Mouse (Mus musculus) cerebellum, adult 11-12 months (tissue): ENCODE data around the gene Ap1b1.
A peak's percentile ranks its signal among the peaks of the same experiment; 100 is the strongest.

Source experiments
- DNase-seq: peaks from one replicate; pipeline ENCODE4 v3.0.0; 2022

Ap1b1 gene

DNA sequence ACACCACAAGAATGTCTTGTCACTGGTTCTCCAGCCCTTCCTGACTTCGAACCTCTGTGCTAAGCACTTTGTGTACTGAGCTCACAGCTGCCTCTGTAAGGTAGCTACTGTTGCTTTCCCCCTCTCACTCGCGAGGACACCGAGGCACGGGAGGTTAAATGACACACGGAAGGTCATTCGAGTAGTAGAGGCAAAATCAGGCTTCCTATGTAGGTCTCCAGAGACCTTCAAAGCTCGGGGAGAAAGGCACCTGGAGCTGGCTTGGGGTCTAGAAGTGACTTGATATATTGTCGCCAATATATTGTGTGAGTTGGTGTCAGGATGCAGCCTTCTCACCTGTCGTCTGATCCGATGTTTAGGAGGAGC is 846 bp downstream of the Ap1b1 start:
- DNase-seq = no peak

GRCm38 (mm10) chr11:4989187-4989586 is 2.6 kb downstream of the Ap1b1 start:
- DNase-seq = no peak

- DNase-seq = no peak
Measured at GRCm38 (mm10) chr11:4992471-4992870, 5.8 kb downstream of the Ap1b1 start.

DNA sequence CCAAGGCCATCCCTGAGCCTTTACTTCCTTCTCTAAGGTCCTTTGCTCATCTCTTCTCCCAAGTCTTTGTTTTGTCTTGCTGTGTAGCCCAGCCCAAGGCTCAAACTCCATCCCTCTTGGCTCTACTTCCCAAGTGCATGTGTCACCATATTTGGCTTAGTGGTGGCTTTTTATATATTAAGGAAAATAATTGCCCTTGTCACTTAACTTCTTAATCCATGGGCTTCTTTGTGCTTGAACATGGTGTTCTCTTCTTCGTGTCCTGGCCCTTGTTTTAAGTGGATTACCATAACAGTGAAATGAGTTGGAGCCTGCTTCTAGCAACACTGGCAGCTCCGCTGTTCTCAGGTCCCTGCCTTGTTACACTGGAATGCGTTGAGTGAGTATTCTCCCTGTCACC is 9.1 kb downstream of the Ap1b1 start:
- DNase-seq = no peak

DNA sequence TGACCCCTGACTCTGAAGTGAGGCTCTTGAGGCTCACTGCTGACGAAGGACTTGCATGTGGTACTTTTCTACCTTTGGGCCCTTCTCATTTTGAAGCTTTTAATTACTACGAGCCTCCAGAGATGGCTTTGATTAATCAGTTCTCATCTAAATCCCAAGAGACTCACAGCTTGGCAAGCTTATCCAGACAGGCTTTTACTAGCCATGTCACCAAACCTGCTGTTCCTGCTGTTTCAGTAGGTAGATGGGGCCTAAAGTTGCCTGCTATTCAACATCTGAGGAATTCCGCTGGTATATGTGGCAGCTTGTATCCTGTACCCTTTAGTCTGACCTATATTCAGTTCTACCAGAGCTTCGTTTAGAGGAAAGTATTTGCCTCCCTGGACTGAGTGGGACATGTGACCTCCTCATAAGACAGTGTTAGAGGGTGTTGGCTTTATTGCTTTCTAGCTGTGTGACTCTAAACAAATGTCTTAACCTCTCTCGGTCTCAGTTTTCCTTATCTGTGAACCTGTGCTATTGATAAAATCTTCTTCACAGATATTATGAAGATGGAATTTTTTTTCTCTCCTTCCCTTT is 10.1 kb downstream of the Ap1b1 start:
- no peak for DNase-seq

- DNase-seq = no peak
Measured at GRCm38 (mm10) chr11:4998352-4998751, 11.7 kb downstream of the Ap1b1 start.

DNA sequence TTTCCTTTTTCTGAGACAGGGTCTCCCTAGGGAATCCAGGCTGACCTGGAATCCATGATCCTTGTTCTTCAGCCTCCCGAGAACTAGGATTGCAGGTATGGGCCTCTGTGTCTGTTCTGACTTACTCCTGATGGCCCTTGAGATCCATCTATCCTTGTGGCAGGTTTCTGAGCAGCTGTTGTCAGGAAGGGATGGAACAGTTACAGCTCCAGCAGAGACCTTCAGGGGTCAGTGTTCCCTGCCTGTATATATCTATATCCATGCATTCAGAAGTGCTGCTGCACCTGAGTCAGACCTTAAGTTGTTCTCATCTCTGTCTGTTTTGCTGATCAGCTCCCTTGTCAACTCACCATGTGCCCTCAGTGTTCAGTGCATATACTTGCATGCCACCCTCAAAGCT is 12.1 kb downstream of the Ap1b1 start:
- no peak for DNase-seq

GRCm38 (mm10) chr11:5000241-5000640 is 13.6 kb downstream of the Ap1b1 start:
- no peak for DNase-seq

DNA sequence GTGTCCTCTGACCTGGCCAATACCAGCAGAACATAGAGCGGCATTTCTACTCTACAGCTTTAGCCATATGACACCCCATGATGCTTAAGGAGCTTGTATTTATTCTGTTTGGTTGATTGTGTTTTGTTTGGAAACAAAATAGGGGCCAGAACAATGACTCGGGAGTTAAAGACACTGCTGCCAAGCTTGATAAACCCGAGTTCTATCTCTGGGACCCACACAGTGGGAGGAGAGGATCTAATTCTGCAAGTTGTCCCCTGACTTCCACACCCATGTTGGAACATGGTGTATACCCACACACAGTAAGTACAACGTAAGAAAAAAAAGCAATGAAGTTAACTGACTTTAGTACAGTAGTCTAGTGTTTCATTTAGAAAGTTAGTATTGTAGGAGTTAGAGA is 16.2 kb downstream of the Ap1b1 start:
- DNase-seq = no peak

DNA sequence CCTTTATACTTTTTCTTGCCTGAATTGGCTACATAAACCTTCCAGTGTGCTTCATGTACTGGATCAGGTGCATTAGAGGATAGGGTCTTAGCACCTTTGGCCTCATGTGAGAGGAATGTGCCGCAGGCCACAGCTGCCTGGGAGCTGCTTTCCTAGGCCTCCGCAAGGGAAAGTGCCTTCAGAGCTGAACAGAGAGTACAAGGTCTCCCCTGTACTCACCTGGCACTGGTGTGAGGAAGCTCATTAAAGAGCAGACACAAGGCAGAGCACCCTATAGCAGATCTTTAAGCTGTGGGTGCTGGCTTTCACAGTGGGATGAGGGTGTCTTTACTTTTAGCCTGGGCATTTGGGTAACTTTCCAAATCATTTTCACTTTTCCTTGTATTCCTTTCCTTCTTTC is 18.9 kb downstream of the Ap1b1 start:
- no peak for DNase-seq

- DNase-seq = no peak
Measured at GRCm38 (mm10) chr11:5007186-5007585, 20.6 kb downstream of the Ap1b1 start.

DNA sequence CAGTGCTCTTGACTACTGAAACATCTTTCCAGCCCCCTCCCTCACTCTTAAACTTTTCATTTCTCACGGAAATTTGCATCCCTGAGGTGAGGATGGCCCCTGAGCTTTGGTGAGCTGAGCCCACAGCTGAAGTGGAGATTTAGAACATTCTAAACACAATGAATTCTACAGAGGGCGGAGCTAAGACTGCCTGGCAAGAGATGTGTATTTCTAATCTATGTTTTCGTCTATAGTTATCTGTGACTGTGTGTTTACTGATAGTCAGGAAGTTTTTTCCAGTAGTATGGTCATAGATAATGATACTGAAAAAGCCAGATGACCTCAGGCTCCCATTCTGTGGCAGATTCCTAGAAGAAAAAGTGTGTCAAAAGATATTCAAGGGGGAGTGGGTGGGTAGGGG is 22.2 kb downstream of the Ap1b1 start:
- DNase-seq = no peak

DNA sequence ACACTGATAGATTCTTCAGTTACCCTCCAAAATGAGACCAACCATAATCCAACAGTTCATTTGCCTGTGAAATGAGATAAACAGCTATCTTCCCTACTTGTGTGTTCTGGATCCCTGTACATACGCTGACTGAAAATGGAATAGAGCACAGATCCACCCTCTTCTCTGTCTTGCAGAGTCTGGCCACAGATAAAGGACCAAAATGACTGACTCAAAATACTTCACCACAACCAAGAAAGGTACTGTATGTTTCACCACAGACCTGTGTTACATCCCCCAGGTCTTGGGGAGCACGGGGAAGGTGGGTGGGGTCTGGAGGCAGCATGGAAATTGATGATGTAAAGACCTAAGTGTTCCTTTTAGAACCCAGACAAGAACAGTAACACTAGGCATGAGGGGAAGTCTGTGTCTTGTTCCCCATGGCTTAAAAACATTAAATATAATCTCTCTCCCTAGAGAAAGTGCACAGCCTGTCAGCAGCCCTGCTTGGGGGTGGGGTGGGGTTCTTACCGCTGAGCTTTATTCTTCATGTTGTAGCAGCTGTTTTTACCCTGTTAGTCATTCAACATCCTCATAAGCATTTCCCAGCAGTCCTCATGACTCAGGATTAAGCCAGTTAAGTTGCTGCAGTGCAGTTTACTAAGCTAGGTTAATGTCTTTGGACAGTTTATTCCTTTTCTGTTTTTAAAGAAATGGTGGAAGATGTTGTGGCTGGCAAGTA is 22.9 kb downstream of the Ap1b1 start:
- no peak for DNase-seq

- DNase-seq = no peak
Measured at GRCm38 (mm10) chr11:5010205-5010604, 23.6 kb downstream of the Ap1b1 start.

- DNase-seq = no peak
Measured at GRCm38 (mm10) chr11:5011480-5011879, 24.9 kb downstream of the Ap1b1 start.

GRCm38 (mm10) chr11:5012213-5012715 is 25.6 kb downstream of the Ap1b1 start:
- DNase-seq = no peak

DNA sequence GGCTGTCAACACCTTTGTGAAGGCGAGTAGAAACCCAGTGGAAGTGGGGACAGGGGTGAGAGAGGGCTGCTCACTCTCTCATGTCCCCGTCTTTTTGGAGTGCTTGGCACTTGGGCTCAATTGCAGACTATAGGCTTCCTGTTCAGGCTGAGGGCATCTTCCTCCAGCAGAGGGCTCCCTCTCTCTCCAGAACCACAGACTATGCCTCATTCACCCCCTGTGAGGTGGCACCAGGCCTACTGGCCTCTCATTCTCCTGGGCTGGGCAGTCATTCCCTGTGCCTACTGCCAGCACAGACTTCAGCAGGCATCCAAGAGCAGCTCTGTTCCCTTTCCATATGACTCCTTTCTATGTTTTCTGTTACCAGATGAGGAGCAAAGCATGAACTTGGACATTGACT is 29.1 kb downstream of the Ap1b1 start:
- peak; percentile 95 for DNase-seq

GRCm38 (mm10) chr11:5016286-5016685 is 29.7 kb downstream of the Ap1b1 start:
- DNase-seq = no peak

- DNase-seq = no peak
Measured at GRCm38 (mm10) chr11:5017506-5017905, 30.9 kb downstream of the Ap1b1 start.

GRCm38 (mm10) chr11:5025108-5025507 is 38.5 kb downstream of the Ap1b1 start:
- DNase-seq = no peak

- DNase-seq = no peak
Measured at GRCm38 (mm10) chr11:5028228-5028627, 41.6 kb downstream of the Ap1b1 start.

- no peak for DNase-seq
Measured at GRCm38 (mm10) chr11:5032706-5033105, 46.1 kb downstream of the Ap1b1 start.

DNA sequence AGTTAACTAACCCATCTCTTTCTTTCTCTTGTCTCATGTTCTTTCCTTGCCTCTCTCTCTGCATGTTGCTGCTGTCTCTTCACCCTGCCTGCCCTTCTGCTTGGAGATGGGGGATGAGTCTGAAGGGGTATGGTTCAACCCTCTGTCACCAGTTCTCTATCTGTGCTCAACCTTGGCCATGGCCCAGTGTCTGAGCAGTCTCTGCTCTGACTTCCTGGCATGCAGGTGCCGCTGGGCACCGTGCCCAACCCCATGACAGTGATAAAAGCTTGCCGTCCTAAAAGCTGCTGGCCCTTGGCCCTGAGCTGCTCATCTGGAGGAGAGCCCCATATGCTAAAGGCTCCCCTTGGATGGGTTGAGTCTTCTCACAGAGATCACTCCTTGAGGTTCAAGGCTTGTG is 46.5 kb downstream of the Ap1b1 start:
- peak; percentile 84 for DNase-seq

DNA sequence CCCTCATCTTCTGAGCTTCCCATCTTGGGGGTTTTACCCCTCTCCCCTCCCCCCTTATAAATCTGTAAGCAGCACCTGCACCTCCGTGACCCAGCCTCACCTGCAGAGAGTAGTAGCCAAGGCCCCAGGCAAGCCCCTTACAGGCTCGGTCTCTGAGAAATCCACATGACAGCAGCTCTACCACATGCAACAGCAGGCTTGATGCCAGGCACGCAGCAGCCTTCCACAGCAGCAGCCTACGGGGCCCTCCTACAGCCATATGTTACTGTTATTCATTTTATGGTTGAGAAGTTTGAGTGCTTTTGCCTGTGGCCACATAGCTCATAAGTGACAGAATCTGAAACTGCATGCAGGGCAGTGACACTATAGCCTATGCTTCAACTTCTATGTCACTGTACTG is 48.8 kb downstream of the Ap1b1 start:
- no peak for DNase-seq
